Mouse (Mus musculus) CH12.LX (cell line): ENCODE data around the gene Taf1.

Experiments
- CHD2 ChIP-seq: IDR thresholded peaks from 2 replicates; pipeline ENCODE4 v1.6.1; 2011; ENCODE audit warnings: low read length, improper control_type of control experiment
- CTCF ChIP-seq, 2 experiments: IDR thresholded peaks in 1 of 2; conservative IDR thresholded peaks in 1 of 2; 2 replicates each; pipeline ENCODE4 v1.5.1; 2011 to 2012; ENCODE audit warnings: low read depth in 2 of 2, low read length in 2 of 2, improper control_type of control experiment in 1 of 2, inconsistent platforms in 1 of 2, mild to moderate bottlenecking in 1 of 2, moderate library complexity in 1 of 2
- EP300 ChIP-seq: IDR thresholded peaks from 2 replicates; pipeline ENCODE4 v1.6.1; 2011; ENCODE audit warnings: low read length, improper control_type of control experiment
- MAFK ChIP-seq: IDR thresholded peaks from 2 replicates; pipeline ENCODE4 v1.6.1; 2011; ENCODE audit warnings: low read length, improper control_type of control experiment; ENCODE audit not compliant: insufficient replicate concordance
- MXI1 ChIP-seq: IDR thresholded peaks from 2 replicates; pipeline ENCODE4 v1.6.1; 2011; ENCODE audit warnings: mild to moderate bottlenecking, low read depth, low read length, improper control_type of control experiment
- POLR2A ChIP-seq: IDR thresholded peaks from 2 replicates; pipeline ENCODE4 v1.6.1; 2011; ENCODE audit warnings: low read depth, mild to moderate bottlenecking, improper control_type of control experiment, low read length
- TBP ChIP-seq: conservative IDR thresholded peaks from 2 replicates; pipeline ENCODE4 v1.6.1; 2011; ENCODE audit warnings: low read depth, low read length, improper control_type of control experiment
- UBTF ChIP-seq: IDR thresholded peaks from 2 replicates; pipeline ENCODE4 v1.6.1; 2012; ENCODE audit warnings: low read depth, mild to moderate bottlenecking, inconsistent platforms, low read length, improper control_type of control experiment, moderate library complexity
- USF1 ChIP-seq: IDR thresholded peaks from 2 replicates; pipeline ENCODE4 v1.6.1; 2014; ENCODE audit warnings: low read depth, mild to moderate bottlenecking, inconsistent platforms, low read length, improper control_type of control experiment
- ZC3H11A ChIP-seq: IDR thresholded peaks from 2 replicates; pipeline ENCODE4 v1.6.1; 2012; ENCODE audit warnings: low read depth, mild to moderate bottlenecking, inconsistent platforms, low read length, improper control_type of control experiment
- ZNF384 ChIP-seq: IDR thresholded peaks from 2 replicates; pipeline ENCODE4 v1.6.1; 2012; ENCODE audit warnings: low read depth, low read length, improper control_type of control experiment, inconsistent platforms

- TF ChIP-seq UBTF (no peak), USF1 (no peak), CTCF (conservative IDR thresholded peaks at IDR 0.05 in 1 of 2, IDR thresholded peaks at IDR 0.05 in 1 of 2; ENCODE audit: low read depth in 2 of 2, low read length in 2 of 2) (no peak), TBP (no peak), ZC3H11A (no peak), ZNF384 (no peak), MXI1 (no peak), CHD2 (no peak), MAFK (no peak), EP300 (no peak), POLR2A (no peak)
Observed at GRCm38 (mm10) chrX:101518006-101518405, 14.5 kb upstream of the Taf1 start.
